Mouse (Mus musculus) lung, postnatal 0 days (tissue): ENCODE results near the gene Gabra3.

Source experiments
- CTCF ChIP-seq: IDR thresholded peaks from 2 replicates; pipeline ENCODE4 v1.5.1; 2016; ENCODE audit warnings: antibody characterized with exemption, mild to moderate bottlenecking
- EP300 ChIP-seq: IDR thresholded peaks from 2 replicates; pipeline ENCODE4 v1.6.1; 2016; ENCODE audit warnings: antibody characterized with exemption, mild to moderate bottlenecking, control low read depth

- no peak for TF ChIP-seq CTCF
- no peak for TF ChIP-seq EP300
These were observed 6.0 kb downstream of the Gabra3 start for GRCm38 (mm10) chrX:72650688-72651087.
